Mouse (Mus musculus) yolk sac, embryonic 10.5 days (tissue): Measurements from ENCODE around the gene Ryr2.
"Not testable (repeated sequence)": the region's sequence is repeated elsewhere in the genome, so short reads cannot be mapped to it uniquely, and the experiment has no call there.

Experiments used
- DNase-seq: peaks from one replicate; pipeline ENCODE4 v3.0.0-alpha.2; 2017; ENCODE audit warnings: low spot score

The Ryr2 gene

GRCm38 (mm10) chr13:11941724-11942123 lies 165.0 kb downstream of the Ryr2 start:
- DNase-seq, result no peak

- DNase-seq, result not testable (repeated sequence)
Observed at GRCm38 (mm10) chr13:11934297-11935060, 172.3 kb downstream of the Ryr2 start.

- peak; percentile 29 for DNase-seq
Observed at GRCm38 (mm10) chr13:11933334-11933733, 173.4 kb downstream of the Ryr2 start.

- DNase-seq, result no peak
Observed at GRCm38 (mm10) chr13:11928709-11929108, 178.0 kb downstream of the Ryr2 start.

GRCm38 (mm10) chr13:11927727-11928126 lies 179.0 kb downstream of the Ryr2 start:
- no peak for DNase-seq

GRCm38 (mm10) chr13:11926720-11927500 lies 179.8 kb downstream of the Ryr2 start:
- DNase-seq, result peak; percentile 7

GRCm38 (mm10) chr13:11926215-11926614 lies 180.5 kb downstream of the Ryr2 start:
- DNase-seq, result no peak

- no peak for DNase-seq
Observed at GRCm38 (mm10) chr13:11924732-11925131, 182.0 kb downstream of the Ryr2 start.

GRCm38 (mm10) chr13:11920495-11920894 lies 186.2 kb downstream of the Ryr2 start:
- DNase-seq, result no peak

GRCm38 (mm10) chr13:11919448-11919847 lies 187.3 kb downstream of the Ryr2 start:
- no peak for DNase-seq

GRCm38 (mm10) chr13:11915619-11916018 lies 191.1 kb downstream of the Ryr2 start:
- DNase-seq, result no peak

- DNase-seq, result no peak
Observed at GRCm38 (mm10) chr13:11914682-11915081, 192.1 kb downstream of the Ryr2 start.

- no peak for DNase-seq
Observed at GRCm38 (mm10) chr13:11912208-11912607, 194.5 kb downstream of the Ryr2 start.

GRCm38 (mm10) chr13:11908123-11908522 lies 198.6 kb downstream of the Ryr2 start:
- no peak for DNase-seq

GRCm38 (mm10) chr13:11905126-11905525 lies 201.6 kb downstream of the Ryr2 start:
- DNase-seq, result no peak

- no peak for DNase-seq
Observed at GRCm38 (mm10) chr13:11903272-11903671, 203.5 kb downstream of the Ryr2 start.

- no peak for DNase-seq
Observed at GRCm38 (mm10) chr13:11902856-11903255, 203.9 kb downstream of the Ryr2 start.

GRCm38 (mm10) chr13:11900631-11901030 lies 206.1 kb downstream of the Ryr2 start:
- DNase-seq, result no peak

- no peak for DNase-seq
Observed at GRCm38 (mm10) chr13:11895631-11896030, 211.1 kb downstream of the Ryr2 start.

GRCm38 (mm10) chr13:11891739-11892138 lies 215.0 kb downstream of the Ryr2 start:
- DNase-seq, result no peak

GRCm38 (mm10) chr13:11891115-11891514 lies 215.6 kb downstream of the Ryr2 start:
- DNase-seq, result no peak

- DNase-seq, result no peak
Observed at GRCm38 (mm10) chr13:11884175-11884574, 222.6 kb downstream of the Ryr2 start.

GRCm38 (mm10) chr13:11882359-11882758 lies 224.4 kb downstream of the Ryr2 start:
- no peak for DNase-seq
